Mouse (Mus musculus) liver, postnatal 0 days (tissue): ENCODE results near the gene Mesp2. TPM values are rescaled to one million over a fixed set of nuclear protein-coding genes. Genes with fewer than 3 reads are reported as not detected.
A peak's percentile ranks its signal among the peaks of the same experiment; 100 is the strongest.

Source experiments
- ATAC-seq: fragments of 200-750 bp; cut with Nextera tagmentation; 2 replicates; pipeline ENCODE4 v1.8.0; 2017; ENCODE audit warnings: mild to moderate bottlenecking, moderate library complexity
- DNase-seq: peaks from one replicate; pipeline ENCODE4 v3.0.0-alpha.2; 2016
- H3K27ac ChIP-seq: fragments of 300-500 bp; sonication (generic); 2 replicates; pipeline ENCODE4 v1.5.1; 2014; ENCODE audit warnings: antibody characterized with exemption, moderate library complexity, mild to moderate bottlenecking, low read depth
- H3K27me3 ChIP-seq: fragments of 300-500 bp; sonication (generic); 2 replicates; pipeline ENCODE4 v1.6.1; 2014; ENCODE audit warnings: low read length, control low read depth, mixed read lengths; ENCODE audit not compliant: insufficient read depth
- H3K36me3 ChIP-seq: fragments of 300-500 bp; sonication (generic); replicated peaks from 2 replicates; pipeline ENCODE4 v1.6.1; 2014; ENCODE audit warnings: mild to moderate bottlenecking, control low read depth, low read length, moderate library complexity, mixed read lengths; ENCODE audit not compliant: insufficient read depth
- H3K4me1 ChIP-seq: fragments of 300-500 bp; sonication (generic); 2 replicates; pipeline ENCODE4 v1.6.1; 2014; ENCODE audit warnings: antibody characterized with exemption, mild to moderate bottlenecking, control low read depth; ENCODE audit not compliant: insufficient read depth
- H3K4me2 ChIP-seq: fragments of 300-500 bp; sonication (generic); 2 replicates; pipeline ENCODE4 v1.6.1; 2014; ENCODE audit warnings: low read depth, mild to moderate bottlenecking, low read length, moderate library complexity, mixed read lengths
- H3K4me3 ChIP-seq: fragments of 300-500 bp; sonication (generic); 2 replicates; pipeline ENCODE4 v1.5.1; 2014; ENCODE audit warnings: low read depth, low read length
- H3K9ac ChIP-seq: fragments of 300-500 bp; sonication (generic); replicated peaks from 2 replicates; pipeline ENCODE4 v1.6.1; 2014; ENCODE audit warnings: mild to moderate bottlenecking, moderate library complexity
- H3K9me3 ChIP-seq: fragments of 300-500 bp; sonication (generic); 2 replicates; pipeline ENCODE4 v1.6.1; 2016; ENCODE audit warnings: mild to moderate bottlenecking, control low read depth, low read length, mixed read lengths
- CTCF ChIP-seq: sonication (generic); IDR thresholded peaks from 2 replicates; pipeline ENCODE4 v1.5.1; 2016; ENCODE audit warnings: antibody characterized with exemption, low read depth
- EP300 ChIP-seq: IDR thresholded peaks from 2 replicates; pipeline ENCODE4 v1.6.1; 2016; ENCODE audit warnings: antibody characterized with exemption, low read depth, mild to moderate bottlenecking
- WGBS: fragments of 180-500 bp; shearing (Covaris S2); extraction: QIAGEN DNeasy Blood & Tissue Kit; methylation state at CpG from one replicate; pipeline ENCODE4 v1.1.7; 2014; ENCODE audit not compliant: insufficient replicate concordance; 5-methylcytosine and 5-hydroxymethylcytosine counted together
- polyA plus RNA-seq: library from polyadenylated mRNA; unstranded; fragments of >200 nt; fragmentation: Nextera tagmentation; extraction: Ambion mirVana; gene quantifications from 2 replicates; pipeline ENCODE4 v1.2.1, GENCODE M21; 2015

Gene Mesp2
- polyA plus RNA-seq, 1 experiment from 2014 or later, result 0.07 TPM

GRCm38 (mm10) chr7:79801391-79801790 is 9.1 kb upstream of the Mesp2 start:
- no peaks in the 10 kb centered on the region for H3K36me3 ChIP-seq
- H3K9me3 ChIP-seq, result no peaks in the 10 kb centered on the region
- TF ChIP-seq CTCF (no peak), EP300 (no peak)
- H3K9ac ChIP-seq, result no peak overlapping the region
- 0 out of 2 replicates have a peak, but pooled peaks cover 3% of the 10 kb centered on the region for H3K27me3 ChIP-seq
- no peak overlapping the region for H3K4me3 ChIP-seq
- WGBS, result 79% methylated on average over 11 of the region's 11 CpGs
- H3K4me2 ChIP-seq, result no peak overlapping the region
- ATAC-seq, result no peak
- H3K4me1 ChIP-seq, result no peaks in the 10 kb centered on the region
- no peak overlapping the region for H3K27ac ChIP-seq
- no peak for DNase-seq

- Histone ChIP-seq H3K4me1 (no peaks in the 10 kb centered on the region), H3K36me3 (no peaks in the 10 kb centered on the region), H3K4me2 (no peak overlapping the region), H3K9ac (no peak overlapping the region), H3K4me3 (no peak overlapping the region), H3K9me3 (no peaks in the 10 kb centered on the region), H3K27me3 (0 out of 2 replicates have a peak, but pooled peaks cover 3% of the 10 kb centered on the region), H3K27ac (no peak overlapping the region)
- WGBS, result 60% methylated on average over 5 of the region's 5 CpGs
- DNase-seq (no peak), ATAC-seq (no peak)
- TF ChIP-seq CTCF (no peak), EP300 (no peak)
These were observed 8.5 kb upstream of the Mesp2 start for GRCm38 (mm10) chr7:79802037-79802436.

DNA sequence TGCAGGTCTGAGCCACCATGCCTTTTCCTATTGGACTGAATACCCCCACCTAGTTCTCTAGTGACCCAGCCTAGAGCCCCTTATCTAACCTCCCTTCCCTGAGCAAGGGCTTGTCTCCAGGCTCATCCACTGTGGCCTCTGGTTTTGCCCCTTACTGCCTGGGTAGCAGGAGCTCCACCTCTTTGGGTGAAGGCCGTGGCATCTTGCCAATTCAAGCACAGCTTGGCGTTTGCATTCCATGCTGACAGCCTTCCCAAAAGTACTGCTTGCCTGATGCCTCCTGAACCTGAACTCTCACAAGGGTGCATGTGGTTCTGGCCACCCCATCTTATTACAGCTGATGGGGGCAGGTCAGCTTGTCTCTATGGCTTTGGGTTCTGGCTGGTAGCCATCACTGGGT is 6.6 kb upstream of the Mesp2 start:
- no peak overlapping the region for H3K4me3 ChIP-seq
- WGBS, result 44% methylated on average over 2 of the region's 2 CpGs
- no peaks in the 10 kb centered on the region for H3K36me3 ChIP-seq
- no peaks in the 10 kb centered on the region for H3K9me3 ChIP-seq
- no peaks in the 10 kb centered on the region for H3K4me1 ChIP-seq
- no peak overlapping the region for H3K27ac ChIP-seq
- H3K4me2 ChIP-seq, result no peak overlapping the region
- H3K9ac ChIP-seq, result no peak overlapping the region
- TF ChIP-seq EP300 (no peak), CTCF (no peak)
- no peaks in the 10 kb centered on the region for H3K27me3 ChIP-seq
- ATAC-seq (no peak), DNase-seq (peak; percentile 63)

- no peak overlapping the region for H3K9ac ChIP-seq
- H3K9me3 ChIP-seq, result no peaks in the 10 kb centered on the region
- peaks cover 3% of the 10 kb centered on the region for H3K4me1 ChIP-seq
- H3K27ac ChIP-seq, result no peak overlapping the region
- H3K4me2 ChIP-seq, result no peak overlapping the region
- ATAC-seq (no peak), DNase-seq (no peak)
- H3K27me3 ChIP-seq, result peaks cover 17% of the 10 kb centered on the region
- H3K36me3 ChIP-seq, result no peaks in the 10 kb centered on the region
- 72% methylated on average over 7 of the region's 7 CpGs for WGBS
- H3K4me3 ChIP-seq, result no peak overlapping the region
- TF ChIP-seq EP300 (no peak), CTCF (no peak)
These were observed 2.0 kb upstream of the Mesp2 start for GRCm38 (mm10) chr7:79808561-79808960.

GRCm38 (mm10) chr7:79813409-79813808 is 2.9 kb downstream of the Mesp2 start:
- TF ChIP-seq EP300 (no peak), CTCF (no peak)
- WGBS, result 63% methylated on average over 1 of the region's 1 CpGs
- H3K4me2 ChIP-seq, result no peak overlapping the region
- peaks cover 17% of the 10 kb centered on the region for H3K27me3 ChIP-seq
- no peaks in the 10 kb centered on the region for H3K9me3 ChIP-seq
- no peak overlapping the region for H3K9ac ChIP-seq
- ATAC-seq, result no peak
- no peak overlapping the region for H3K4me3 ChIP-seq
- H3K4me1 ChIP-seq, result peaks cover 3% of the 10 kb centered on the region
- DNase-seq, result no peak
- no peak overlapping the region for H3K27ac ChIP-seq
- H3K36me3 ChIP-seq, result no peaks in the 10 kb centered on the region

- Histone ChIP-seq H3K27me3 (no peaks in the 10 kb centered on the region), H3K4me1 (no peaks in the 10 kb centered on the region), H3K4me2 (no peak overlapping the region), H3K27ac (no peak overlapping the region), H3K4me3 (no peak overlapping the region), H3K36me3 (no peaks in the 10 kb centered on the region), H3K9ac (no peak overlapping the region), H3K9me3 (no peaks in the 10 kb centered on the region)
- TF ChIP-seq CTCF (no peak), EP300 (no peak)
- ATAC-seq (no peak), DNase-seq (no peak)
- 22% methylated on average over 6 of the region's 6 CpGs for WGBS
These were observed 7.8 kb downstream of the Mesp2 start for GRCm38 (mm10) chr7:79818321-79818720.

- WGBS, result 22% methylated on average over 4 of the region's 4 CpGs
- no peaks in the 10 kb centered on the region; the same call in 1 of the 2 replicates for H3K9me3 ChIP-seq
- no peak overlapping the region for H3K9ac ChIP-seq
- H3K27me3 ChIP-seq, result no peaks in the 10 kb centered on the region
- no peaks in the 10 kb centered on the region for H3K4me1 ChIP-seq
- no peak overlapping the region for H3K4me3 ChIP-seq
- no peak for TF ChIP-seq EP300
- TF ChIP-seq CTCF, result no peak
- no peak overlapping the region for H3K4me2 ChIP-seq
- ATAC-seq (no peak), DNase-seq (no peak)
- 0 out of 2 replicates have a peak, but pooled peaks cover 2% of the 10 kb centered on the region for H3K36me3 ChIP-seq
- no peak overlapping the region for H3K27ac ChIP-seq
These were observed 9.0 kb downstream of the Mesp2 start for GRCm38 (mm10) chr7:79819515-79819914.
